Mouse (Mus musculus) midbrain, embryonic 12.5 days (tissue): Measurements from ENCODE around the gene Pyroxd1. TPM values are rescaled to one million over a fixed set of nuclear protein-coding genes. Genes with fewer than 3 reads are reported as not detected.
"Not testable (repeated sequence)": the region's sequence is repeated elsewhere in the genome, so short reads cannot be mapped to it uniquely, and the experiment has no call there.

Experiments used
- ATAC-seq: fragments of 200-750 bp; cut with Nextera tagmentation; 2 replicates; pipeline ENCODE4 v1.8.0; 2017; ENCODE audit warnings: low read depth, moderate TSS enrichment, moderate library complexity; ENCODE audit not compliant: low FRiP score
- H3K27ac ChIP-seq: fragments of 300-500 bp; sonication (generic); replicated peaks from 2 replicates; pipeline ENCODE4 v1.5.1; 2016; ENCODE audit warnings: mild to moderate bottlenecking
- H3K27me3 ChIP-seq: fragments of 300-500 bp; sonication (generic); 2 replicates; pipeline ENCODE4 v1.6.1; 2016; ENCODE audit warnings: mild to moderate bottlenecking
- H3K36me3 ChIP-seq: fragments of 300-500 bp; sonication (generic); 2 replicates; pipeline ENCODE4 v1.6.1; 2016
- H3K4me1 ChIP-seq: fragments of 300-500 bp; sonication (generic); 2 replicates; pipeline ENCODE4 v1.6.1; 2016
- H3K4me2 ChIP-seq: fragments of 300-500 bp; sonication (generic); replicated peaks from 2 replicates; pipeline ENCODE4 v1.6.1; 2016; ENCODE audit warnings: mild to moderate bottlenecking, moderate library complexity
- H3K4me3 ChIP-seq: fragments of 300-500 bp; sonication (generic); 2 replicates; pipeline ENCODE4 v1.5.1; 2016; ENCODE audit warnings: mild to moderate bottlenecking
- H3K9ac ChIP-seq: fragments of 300-500 bp; sonication (generic); replicated peaks from 2 replicates; pipeline ENCODE4 v1.6.1; 2016; ENCODE audit warnings: mild to moderate bottlenecking, moderate library complexity
- H3K9me3 ChIP-seq: fragments of 300-500 bp; sonication (generic); 2 replicates; pipeline ENCODE4 v1.6.1; 2016; ENCODE audit warnings: mild to moderate bottlenecking
- WGBS: fragments of 180-500 bp; shearing (Covaris S2); methylation state at CpG from one replicate; pipeline ENCODE4 v1.1.7; 2016; 5-methylcytosine and 5-hydroxymethylcytosine counted together
- polyA plus RNA-seq: library from polyadenylated mRNA; unstranded; fragments of >200 nt; fragmentation: Nextera tagmentation; extraction: Ambion mirVana; gene quantifications from 2 replicates; pipeline ENCODE4 v1.2.1, GENCODE M21; 2016

Gene Pyroxd1
- polyA plus RNA-seq, 1 experiment from 2014 or later = 25.9 TPM

DNA sequence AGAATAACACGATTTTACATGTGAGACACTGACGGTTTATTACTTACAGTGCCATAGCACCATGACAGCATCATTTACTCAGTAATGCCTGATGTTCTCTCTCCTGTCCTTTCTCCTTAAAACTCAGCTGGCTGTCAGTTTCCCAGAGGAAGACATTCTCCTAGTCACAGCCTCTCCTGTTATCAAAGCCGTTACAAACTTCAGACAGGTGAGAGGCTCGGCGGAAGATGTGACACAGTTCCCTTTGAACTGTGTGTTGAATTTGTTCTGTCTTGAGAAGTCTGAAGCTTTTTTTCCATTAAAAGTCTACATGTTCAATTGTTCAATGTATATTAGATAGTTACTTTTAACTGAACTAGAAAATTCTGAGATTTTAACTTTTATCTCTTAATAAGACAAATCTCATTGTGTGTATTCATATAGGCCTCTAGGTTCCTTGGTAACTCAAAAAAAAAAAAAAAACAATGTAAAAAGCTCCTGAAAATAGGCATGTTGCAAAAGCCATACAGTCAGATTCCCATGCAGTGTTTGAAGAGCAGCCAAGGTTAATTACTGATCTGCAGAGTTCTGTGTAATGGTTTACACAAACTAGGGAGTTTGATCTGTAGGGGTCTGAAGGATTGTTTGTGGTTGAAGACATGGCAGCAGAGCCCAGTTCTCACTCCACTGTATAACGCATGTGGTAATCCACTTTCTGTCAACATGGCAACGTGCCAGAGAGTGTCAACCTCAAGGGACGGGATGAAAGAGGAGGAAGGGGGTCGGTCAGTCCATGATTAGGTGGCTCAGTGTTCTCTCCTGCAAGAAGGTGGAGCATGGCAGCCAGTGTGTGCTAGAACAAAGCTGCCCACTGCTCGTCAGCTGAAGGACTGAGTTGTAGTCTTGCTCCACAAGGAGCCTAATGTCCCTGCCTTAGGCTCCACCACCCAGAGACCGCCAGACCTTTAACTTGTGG is 2.3 kb downstream of the Pyroxd1 start:
- Histone ChIP-seq H3K4me1 (peaks cover 7% of the 10 kb centered on the region), H3K4me2 (no peak overlapping the region), H3K4me3 (no peak overlapping the region), H3K9me3 (no peaks in the 10 kb centered on the region), H3K27me3 (no peaks in the 10 kb centered on the region), H3K36me3 (peaks cover 41% of the 10 kb centered on the region), H3K27ac (no peak overlapping the region), H3K9ac (no peak overlapping the region)
- ATAC-seq = no peak
- WGBS = 86% methylated on average over 11 of the region's 11 CpGs

DNA sequence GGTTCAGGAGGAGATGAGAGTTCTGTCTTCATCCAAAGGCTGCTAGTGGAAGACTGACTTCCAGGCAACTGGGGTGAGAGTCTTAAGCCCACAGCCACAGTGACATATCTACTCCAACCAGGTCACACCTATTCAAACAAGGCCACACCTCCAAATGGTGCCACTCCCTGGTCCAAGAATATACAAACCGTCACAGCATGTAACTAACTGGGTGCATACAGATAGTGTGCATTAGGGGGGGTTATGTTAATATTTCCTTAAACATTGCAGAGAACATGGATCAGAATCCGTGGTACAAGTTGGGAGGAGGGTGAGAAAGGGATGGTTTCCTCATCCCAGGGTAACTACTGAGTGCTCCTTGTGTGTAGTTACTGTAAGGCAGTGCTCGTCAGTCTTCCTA is 6.6 kb downstream of the Pyroxd1 start:
- H3K9me3 ChIP-seq, H3K4me1 ChIP-seq, H3K4me3 ChIP-seq, H3K27ac ChIP-seq, H3K27me3 ChIP-seq, ATAC-seq, H3K4me2 ChIP-seq, H3K9ac ChIP-seq: not testable (repeated sequence)
- H3K36me3 ChIP-seq = peaks cover 75% of the 10 kb centered on the region
- WGBS = 88% methylated on average over 3 of the region's 3 CpGs

DNA sequence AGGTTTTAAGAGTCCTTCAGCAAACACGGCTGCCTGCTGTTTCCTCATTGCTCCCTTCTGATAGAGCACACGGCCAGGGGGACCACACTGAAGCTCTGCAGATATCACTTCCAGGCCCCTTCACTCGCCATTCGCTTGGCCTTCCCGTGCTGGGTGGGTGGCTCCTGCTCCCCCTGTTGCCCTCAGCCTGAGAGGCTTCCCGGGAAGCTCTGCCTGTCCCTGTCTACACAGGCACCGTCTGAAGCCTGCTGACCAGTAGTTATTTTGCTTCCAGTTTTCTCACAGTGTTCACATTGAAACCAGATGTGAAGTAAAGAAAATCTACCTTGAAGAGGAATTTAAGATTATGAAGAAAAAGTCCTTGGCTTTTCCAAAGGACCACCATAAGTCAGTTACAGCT is 11.7 kb downstream of the Pyroxd1 start:
- H3K36me3 ChIP-seq = peaks cover 87% of the 10 kb centered on the region
- H3K4me3 ChIP-seq = no peak overlapping the region
- H3K4me1 ChIP-seq = no peaks in the 10 kb centered on the region
- H3K4me2 ChIP-seq = no peak overlapping the region
- H3K9ac ChIP-seq = no peak overlapping the region
- no peaks in the 10 kb centered on the region for H3K9me3 ChIP-seq
- H3K27ac ChIP-seq = no peak overlapping the region
- ATAC-seq = no peak
- H3K27me3 ChIP-seq = no peaks in the 10 kb centered on the region
- 80% methylated on average over 7 of the region's 7 CpGs for WGBS

DNA sequence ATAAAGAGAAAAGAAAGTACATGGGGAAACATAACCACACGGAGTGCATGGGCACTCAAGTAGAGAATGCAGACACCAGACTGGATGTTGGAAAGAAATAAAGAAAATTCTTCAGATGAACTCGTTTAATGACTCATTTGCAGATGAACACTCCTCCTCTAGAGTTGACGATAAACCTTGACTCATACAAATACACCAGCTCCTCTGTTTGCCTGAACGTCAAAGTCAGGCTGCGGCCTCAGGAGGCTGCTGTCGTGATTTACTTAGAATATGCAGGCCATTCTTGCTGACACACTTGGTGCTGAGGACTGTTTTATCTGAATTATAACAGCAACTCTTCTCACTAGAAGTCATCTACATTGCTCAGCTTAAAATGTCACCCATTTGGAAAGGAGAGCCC is 16.6 kb downstream of the Pyroxd1 start:
- Histone ChIP-seq H3K4me2 (no peak overlapping the region), H3K9me3 (no peaks in the 10 kb centered on the region), H3K27me3 (no peaks in the 10 kb centered on the region), H3K4me3 (no peak overlapping the region), H3K27ac (no peak overlapping the region), H3K36me3 (peaks cover 85% of the 10 kb centered on the region), H3K9ac (no peak overlapping the region), H3K4me1 (no peaks in the 10 kb centered on the region)
- 91% methylated on average over 6 of the region's 6 CpGs for WGBS
- no peak for ATAC-seq

DNA sequence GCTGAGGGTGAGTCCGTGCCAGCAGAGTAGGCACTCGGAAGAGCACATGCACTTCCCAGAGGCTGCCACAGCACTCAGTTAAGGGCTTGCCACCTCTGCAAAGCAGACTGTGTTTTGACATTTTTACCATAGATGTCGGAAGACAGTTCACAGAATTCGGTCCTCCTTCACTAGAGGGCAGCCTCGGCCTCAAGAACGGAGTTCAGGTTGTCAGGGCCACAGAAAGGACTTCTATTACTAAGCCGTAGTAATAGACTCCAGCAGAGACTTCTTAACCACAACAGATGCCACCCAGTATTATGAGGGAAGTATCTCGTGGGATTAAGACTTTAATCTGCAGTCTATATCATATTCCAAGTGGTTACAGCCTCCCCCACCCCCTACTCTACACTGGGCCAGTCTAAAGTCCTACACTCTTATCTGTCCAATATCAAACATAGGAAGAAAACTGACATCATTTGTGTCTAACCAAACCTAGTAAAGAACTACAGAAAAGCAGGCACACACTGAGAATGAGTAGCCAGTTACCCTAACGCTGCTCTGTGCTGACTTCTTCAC is 17.6 kb downstream of the Pyroxd1 start:
- Histone ChIP-seq H3K36me3 (peaks cover 86% of the 10 kb centered on the region), H3K9ac (no peak overlapping the region), H3K9me3 (no peaks in the 10 kb centered on the region), H3K4me2 (no peak overlapping the region), H3K4me3 (no peak overlapping the region), H3K27ac (no peak overlapping the region), H3K27me3 (no peaks in the 10 kb centered on the region), H3K4me1 (no peaks in the 10 kb centered on the region)
- 65% methylated on average over 9 of the region's 9 CpGs for WGBS
- no peak; the same call in 1 of the 2 replicates for ATAC-seq

DNA sequence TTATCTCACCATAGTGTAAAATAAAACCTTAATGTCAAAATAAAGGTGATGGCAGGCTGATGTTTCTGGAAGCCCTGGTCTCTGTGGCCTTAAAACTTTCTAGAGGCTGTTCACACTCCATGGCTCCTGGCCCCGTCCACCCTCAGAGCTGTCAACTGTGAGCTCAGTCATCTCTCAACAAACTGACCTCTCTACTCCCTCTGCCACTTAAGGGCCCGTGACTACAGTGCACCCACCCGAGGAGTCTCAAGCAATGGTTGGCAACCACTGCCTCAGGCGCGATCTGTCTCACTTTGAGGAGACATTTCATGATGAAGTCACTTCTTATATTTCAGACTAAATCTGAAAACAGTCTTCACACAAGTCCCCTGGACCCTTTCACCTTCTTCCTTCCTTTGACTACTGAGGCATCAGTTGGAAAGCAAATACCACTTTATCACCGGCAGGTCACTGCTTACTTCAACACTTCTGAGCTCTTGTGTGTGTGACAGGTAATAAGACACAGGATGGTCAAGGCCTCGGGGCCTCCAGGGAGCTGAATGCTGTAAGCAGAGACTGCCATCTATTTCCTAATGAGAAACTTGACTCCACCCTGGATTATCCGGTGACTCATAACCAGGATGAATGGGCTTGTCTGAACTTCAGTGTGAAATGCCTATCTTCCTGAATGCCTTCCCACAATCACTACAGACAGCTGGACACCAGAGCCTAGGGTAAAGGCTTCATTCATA is 20.5 kb downstream of the Pyroxd1 start:
- no peak overlapping the region for H3K27ac ChIP-seq
- no peak overlapping the region for H3K4me3 ChIP-seq
- H3K9ac ChIP-seq = no peak overlapping the region
- H3K27me3 ChIP-seq = no peaks in the 10 kb centered on the region
- no peaks in the 10 kb centered on the region for H3K4me1 ChIP-seq
- no peak for ATAC-seq
- no peaks in the 10 kb centered on the region for H3K9me3 ChIP-seq
- WGBS = 92% methylated on average over 8 of the region's 8 CpGs
- no peak overlapping the region for H3K4me2 ChIP-seq
- peaks cover 79% of the 10 kb centered on the region for H3K36me3 ChIP-seq

DNA sequence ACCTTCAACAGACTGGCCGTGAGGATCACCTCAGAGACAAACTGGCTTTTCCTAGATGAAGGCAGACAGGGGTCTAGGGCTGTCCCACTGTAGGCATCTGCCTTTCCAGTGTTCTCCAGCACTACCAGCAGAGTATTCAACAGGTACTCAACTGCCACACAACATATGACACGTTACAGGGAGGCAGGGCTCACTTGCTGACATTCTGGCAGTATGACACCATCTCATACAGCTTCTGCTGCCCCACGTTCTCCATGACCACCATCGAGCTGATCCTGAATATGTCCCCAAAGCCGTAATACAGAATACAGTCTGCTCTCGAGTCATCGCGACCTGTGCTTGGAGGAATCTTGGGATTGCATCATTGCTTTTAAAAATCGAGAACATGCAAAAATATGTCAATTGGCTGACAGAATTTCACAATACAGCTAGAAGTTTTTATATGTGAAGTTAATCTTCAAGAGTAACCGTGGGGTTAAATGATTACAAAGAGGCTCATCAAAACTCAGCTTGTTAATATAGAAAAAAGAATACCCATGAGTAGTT is 21.1 kb downstream of the Pyroxd1 start:
- Histone ChIP-seq H3K36me3 (peaks cover 75% of the 10 kb centered on the region), H3K27ac (no peak overlapping the region), H3K27me3 (no peaks in the 10 kb centered on the region), H3K4me3 (no peak overlapping the region), H3K9me3 (no peaks in the 10 kb centered on the region), H3K4me2 (no peak overlapping the region), H3K9ac (no peak overlapping the region), H3K4me1 (no peaks in the 10 kb centered on the region)
- WGBS = 93% methylated on average over 10 of the region's 10 CpGs
- no peak for ATAC-seq

DNA sequence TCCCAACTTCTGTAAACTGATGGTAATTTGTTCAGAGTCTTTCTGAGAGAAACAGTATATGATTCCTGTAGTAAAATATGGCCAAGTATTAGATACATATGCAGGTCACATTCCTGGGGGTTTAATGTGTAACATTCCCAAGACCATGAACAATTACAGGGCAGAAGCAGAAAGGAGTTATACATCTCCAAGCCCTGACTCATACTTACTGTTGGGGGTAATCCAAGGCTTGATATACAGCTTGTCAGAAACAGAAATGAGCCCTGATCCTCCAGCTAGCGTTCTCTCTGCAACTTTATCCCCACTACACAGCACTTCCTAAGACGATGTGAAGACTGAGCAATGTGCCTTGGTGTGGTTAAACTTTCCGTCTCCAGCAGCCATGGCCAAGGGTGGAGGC is 22.1 kb downstream of the Pyroxd1 start:
- H3K9me3 ChIP-seq = no peaks in the 10 kb centered on the region
- no peak overlapping the region for H3K9ac ChIP-seq
- WGBS = 89% methylated on average over 3 of the region's 3 CpGs
- peaks cover 77% of the 10 kb centered on the region for H3K36me3 ChIP-seq
- no peak overlapping the region for H3K27ac ChIP-seq
- no peaks in the 10 kb centered on the region for H3K27me3 ChIP-seq
- no peaks in the 10 kb centered on the region for H3K4me1 ChIP-seq
- no peak for ATAC-seq
- no peak overlapping the region for H3K4me2 ChIP-seq
- H3K4me3 ChIP-seq = no peak overlapping the region

DNA sequence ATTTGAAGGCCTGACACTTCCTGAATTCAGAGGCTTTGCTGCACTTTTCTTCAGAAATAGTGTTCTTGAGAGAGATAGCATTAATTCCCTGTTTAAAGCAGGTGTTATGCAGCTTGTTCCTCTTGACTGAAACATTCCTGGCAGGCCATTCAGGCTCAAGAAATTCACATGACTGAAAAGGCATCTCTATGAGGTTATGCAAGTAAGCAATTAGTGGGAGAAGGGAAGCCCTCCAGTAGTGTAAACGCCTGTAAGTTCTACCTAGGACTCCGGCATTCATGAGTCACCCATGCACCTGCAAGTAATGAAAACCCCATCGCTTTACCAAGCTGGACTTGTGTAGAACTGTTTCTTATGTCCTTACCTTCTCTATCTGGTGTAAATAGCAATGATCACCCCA is 24.1 kb downstream of the Pyroxd1 start:
- H3K27ac ChIP-seq = no peak overlapping the region
- peaks cover 72% of the 10 kb centered on the region for H3K36me3 ChIP-seq
- H3K4me3 ChIP-seq = no peak overlapping the region
- H3K9me3 ChIP-seq = no peaks in the 10 kb centered on the region
- ATAC-seq = no peak
- no peak overlapping the region for H3K9ac ChIP-seq
- 93% methylated on average over 3 of the region's 3 CpGs for WGBS
- H3K4me2 ChIP-seq = no peak overlapping the region
- H3K4me1 ChIP-seq = no peaks in the 10 kb centered on the region
- no peaks in the 10 kb centered on the region for H3K27me3 ChIP-seq

DNA sequence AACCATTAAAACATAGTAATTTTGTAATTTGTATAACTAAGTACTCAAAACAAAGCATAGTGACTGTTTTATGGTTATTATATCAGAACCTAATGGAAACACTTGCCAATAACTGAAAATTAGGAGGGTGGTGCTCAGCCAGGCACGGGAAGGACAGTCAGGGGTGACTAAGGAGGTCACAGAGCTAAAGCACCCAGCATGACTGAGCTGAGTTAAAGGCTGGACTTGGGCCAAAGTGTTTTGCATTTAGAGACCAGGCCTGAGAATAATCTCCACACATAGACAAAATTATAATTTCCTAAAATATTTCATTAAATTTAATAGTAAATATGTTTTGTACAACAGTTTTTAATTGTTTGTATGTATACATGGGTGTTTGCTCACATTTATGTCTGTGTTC is 31.6 kb downstream of the Pyroxd1 start:
- Histone ChIP-seq H3K27me3 (no peaks in the 10 kb centered on the region), H3K9me3 (no peaks in the 10 kb centered on the region), H3K27ac (no peak overlapping the region)

DNA sequence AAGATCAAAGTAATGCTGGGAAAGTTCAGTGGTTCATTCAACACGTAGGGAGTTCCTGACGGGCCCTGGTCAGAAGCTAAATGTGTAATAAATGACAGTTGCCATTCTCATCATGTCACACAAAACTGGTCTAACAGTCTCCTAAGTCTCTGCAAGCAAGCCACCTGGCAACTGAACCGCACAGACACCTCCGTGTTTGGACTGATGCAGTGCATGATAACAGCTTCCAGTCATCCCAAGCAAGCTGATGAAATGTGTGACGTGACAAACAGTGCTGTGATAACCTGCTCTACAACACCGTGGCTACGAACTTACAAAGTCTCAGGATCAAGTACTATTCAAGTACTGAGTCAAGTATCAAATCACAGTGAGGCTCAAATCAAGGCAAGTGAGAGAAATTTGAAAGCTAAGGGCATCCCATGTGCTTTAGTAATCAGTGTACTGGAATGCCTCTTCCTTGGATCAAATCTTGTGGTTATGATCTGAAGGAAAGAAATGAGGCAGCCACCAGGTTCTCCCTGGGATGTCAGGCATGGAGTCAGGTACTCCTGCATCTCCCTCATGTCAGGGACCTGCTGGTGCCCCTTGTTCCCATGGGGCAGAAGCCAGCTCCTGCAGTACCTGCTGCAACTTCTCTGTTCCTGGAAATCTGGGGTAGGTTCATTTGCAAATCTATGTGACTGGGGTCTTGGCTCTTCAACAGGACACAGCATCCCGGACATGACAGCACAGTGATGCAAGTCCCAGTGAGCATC is 33.3 kb downstream of the Pyroxd1 start:
- no peak overlapping the region for H3K27ac ChIP-seq
- H3K9me3 ChIP-seq = no peaks in the 10 kb centered on the region
- H3K36me3 ChIP-seq = peaks cover 28% of the 10 kb centered on the region
- H3K4me2 ChIP-seq = no peak overlapping the region
- no peaks in the 10 kb centered on the region for H3K27me3 ChIP-seq
- no peak for ATAC-seq
- 92% methylated on average over 8 of the region's 8 CpGs for WGBS
- no peaks in the 10 kb centered on the region for H3K4me1 ChIP-seq
- H3K9ac ChIP-seq = no peak overlapping the region
- H3K4me3 ChIP-seq = no peak overlapping the region

More for the DNA sequence above, 31.6 kb downstream of the Pyroxd1 start:
- Histone ChIP-seq H3K4me1 (no peaks in the 10 kb centered on the region), H3K4me3 (no peak overlapping the region), H3K9ac (no peak overlapping the region), H3K4me2 (no peak overlapping the region), H3K36me3 (peaks cover 34% of the 10 kb centered on the region)
- ATAC-seq = no peak
- 87% methylated on average over 1 of the region's 1 CpGs for WGBS
